Mouse (Mus musculus) forebrain, embryonic 11.5 days (tissue): ENCODE measurements around the gene Sh2d7. TPM values are rescaled to one million over a fixed set of nuclear protein-coding genes. Genes with fewer than 3 reads are reported as not detected.

Experiments used
- ATAC-seq: fragments of 200-750 bp; cut with Nextera tagmentation; replicated peaks from 2 replicates; pipeline ENCODE4 v1.8.0; 2017; ENCODE audit warnings: moderate TSS enrichment; ENCODE audit not compliant: low FRiP score
- DNase-seq: peaks from one replicate; pipeline ENCODE4 v3.0.0-alpha.2; 2017; ENCODE audit warnings: low spot score
- H3K27ac ChIP-seq: fragments of 300-500 bp; sonication (generic); 2 replicates; pipeline ENCODE4 v1.5.1; 2014; ENCODE audit warnings: low read depth, low read length
- H3K27me3 ChIP-seq: fragments of 300-500 bp; sonication (generic); 2 replicates; pipeline ENCODE4 v1.6.1; 2014; ENCODE audit warnings: mild to moderate bottlenecking, low read length, mixed read lengths; ENCODE audit not compliant: control insufficient read depth, insufficient read depth
- H3K36me3 ChIP-seq: fragments of 300-500 bp; sonication (generic); 2 replicates; pipeline ENCODE4 v1.6.1; 2014; ENCODE audit warnings: mild to moderate bottlenecking, low read length, moderate library complexity, mixed read lengths; ENCODE audit not compliant: control insufficient read depth, insufficient read depth
- H3K4me1 ChIP-seq: fragments of 300-500 bp; sonication (generic); replicated peaks from 2 replicates; pipeline ENCODE4 v1.6.1; 2014; ENCODE audit warnings: low read length, mixed read lengths; ENCODE audit not compliant: control insufficient read depth, insufficient read depth
- H3K4me2 ChIP-seq: fragments of 300-500 bp; sonication (generic); 2 replicates; pipeline ENCODE4 v1.6.1; 2014; ENCODE audit warnings: low read depth, mild to moderate bottlenecking, low read length, moderate library complexity, mixed read lengths; ENCODE audit not compliant: severe bottlenecking
- H3K4me3 ChIP-seq: fragments of 300-500 bp; sonication (generic); 2 replicates; pipeline ENCODE4 v1.5.1; 2014; ENCODE audit warnings: low read depth, low read length
- H3K9ac ChIP-seq: fragments of 300-500 bp; sonication (generic); 2 replicates; pipeline ENCODE4 v1.6.1; 2014; ENCODE audit warnings: low read length
- H3K9me3 ChIP-seq: fragments of 300-500 bp; sonication (generic); 2 replicates; pipeline ENCODE4 v1.6.1; 2016; ENCODE audit warnings: low read length, mixed read lengths; ENCODE audit not compliant: control insufficient read depth
- WGBS: fragments of 180-500 bp; shearing (Covaris S2); extraction: QIAGEN DNeasy Blood & Tissue Kit; methylation state at CpG from one replicate; pipeline ENCODE4 v1.1.7; 2014; 5-methylcytosine and 5-hydroxymethylcytosine counted together
- polyA plus RNA-seq: library from polyadenylated mRNA; unstranded; fragments of >200 nt; fragmentation: Nextera tagmentation; extraction: Ambion mirVana; gene quantifications from 2 replicates; pipeline ENCODE4 v1.2.1, GENCODE M21; 2014

The Sh2d7 gene
- polyA plus RNA-seq, result not detected in 2 replicates

DNA sequence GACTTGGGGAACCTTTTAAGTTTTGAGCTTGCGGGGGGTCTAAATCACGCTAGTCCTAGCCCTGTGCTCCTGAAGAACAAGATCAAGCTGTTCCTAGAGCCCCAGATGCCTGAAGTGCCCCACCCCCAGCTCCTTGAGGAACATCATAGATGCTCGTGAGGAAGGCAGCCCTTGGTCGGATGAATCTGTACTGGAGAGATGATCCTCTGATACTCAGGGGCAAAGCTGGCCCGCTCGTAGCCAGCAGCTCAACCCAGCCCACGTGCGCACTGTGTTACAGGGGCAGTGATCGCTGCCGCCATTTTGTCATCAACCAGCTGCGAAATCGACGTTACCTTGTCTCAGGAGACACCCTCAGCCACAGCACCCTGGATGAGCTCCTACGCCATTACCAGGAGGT lies at the start of gene Sh2d7:
Gene Sh2d7, plus strand, starts transcription at position 301 of the 400 bp plus-strand sequence.
- Histone ChIP-seq H3K27ac (no peak within 1 kb of the TSS), H3K4me1 (0 out of 2 replicates have a peak, but pooled peaks cover 2% of the 10 kb centered on the region), H3K9ac (no peak within 1 kb of the TSS), H3K9me3 (no peaks in the 10 kb centered on the region), H3K4me3 (no peak within 1 kb of the TSS), H3K27me3 (no peaks in the 10 kb centered on the region), H3K36me3 (no peaks in the 10 kb centered on the region), H3K4me2 (no peak within 1 kb of the TSS)
- WGBS, result 93% methylated on average over 14 of the region's 14 CpGs
- DNase-seq (no peak), ATAC-seq (no peak)

DNA sequence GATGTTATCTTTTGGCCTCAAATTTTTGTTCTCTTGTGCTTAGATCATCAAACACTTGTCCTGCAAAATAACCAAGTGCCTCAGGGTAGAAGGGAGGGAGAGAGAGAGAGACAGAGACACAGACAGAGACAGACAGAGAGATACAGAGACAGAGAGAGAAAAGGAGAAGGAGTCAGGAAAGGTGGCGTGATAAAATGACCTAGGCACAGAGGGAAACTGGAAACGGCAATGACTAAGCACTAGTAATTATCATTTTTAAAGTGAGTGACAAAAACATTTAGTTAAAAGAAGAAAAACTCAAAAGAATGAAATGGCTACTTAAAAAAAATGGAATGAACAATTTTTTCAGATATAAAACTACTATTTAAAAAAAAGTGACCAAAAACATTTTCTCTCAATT lies 49.2 kb upstream of the Sh2d7 start:
- no peak for ATAC-seq
- WGBS, result 91% methylated on average over 2 of the region's 2 CpGs

GRCm38 (mm10) chr9:54490431-54490830 lies 48.4 kb upstream of the Sh2d7 start:
- WGBS, result 97% methylated on average over 2 of the region's 2 CpGs
- H3K4me1 ChIP-seq, result no peaks in the 10 kb centered on the region

More for the DNA sequence above, 49.2 kb upstream of the Sh2d7 start:
- no peaks in the 10 kb centered on the region for H3K9me3 ChIP-seq
- H3K4me1 ChIP-seq, result no peaks in the 10 kb centered on the region
- no peak overlapping the region for H3K9ac ChIP-seq
- H3K4me3 ChIP-seq, result no peak overlapping the region
- H3K4me2 ChIP-seq, result no peak overlapping the region
- no peaks in the 10 kb centered on the region for H3K36me3 ChIP-seq
- no peaks in the 10 kb centered on the region for H3K27me3 ChIP-seq
- H3K27ac ChIP-seq, result no peak overlapping the region
- no peak for DNase-seq

DNA sequence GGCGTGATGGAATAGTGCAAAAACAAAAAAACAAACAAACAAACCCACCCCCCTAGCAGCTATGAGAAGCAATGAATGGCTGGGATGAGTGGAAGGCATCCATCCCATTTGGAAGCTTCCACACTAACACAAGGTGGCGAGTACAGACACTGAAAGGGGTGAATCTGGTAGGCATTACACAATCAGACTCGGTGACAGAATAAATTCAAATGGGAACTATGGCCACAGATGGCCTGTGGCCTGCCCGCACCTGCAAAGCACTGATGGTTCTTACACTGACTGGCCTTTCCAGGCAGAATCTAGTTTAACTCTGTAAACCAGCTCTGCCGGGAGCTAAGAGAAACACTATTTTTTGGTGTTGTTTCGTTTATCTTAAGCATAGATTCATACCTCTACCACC lies 39.5 kb upstream of the Sh2d7 start:
- no peak for ATAC-seq
- H3K4me2 ChIP-seq, result no peak overlapping the region
- WGBS, result 89% methylated on average over 6 of the region's 6 CpGs

More at GRCm38 (mm10) chr9:54490431-54490830, 48.4 kb upstream of the Sh2d7 start:
- Histone ChIP-seq H3K27me3 (no peaks in the 10 kb centered on the region), H3K4me3 (no peak overlapping the region), H3K4me2 (no peak overlapping the region), H3K36me3 (no peaks in the 10 kb centered on the region), H3K9me3 (no peaks in the 10 kb centered on the region), H3K9ac (no peak overlapping the region), H3K27ac (no peak overlapping the region)
- DNase-seq, result no peak
- no peak for ATAC-seq

DNA sequence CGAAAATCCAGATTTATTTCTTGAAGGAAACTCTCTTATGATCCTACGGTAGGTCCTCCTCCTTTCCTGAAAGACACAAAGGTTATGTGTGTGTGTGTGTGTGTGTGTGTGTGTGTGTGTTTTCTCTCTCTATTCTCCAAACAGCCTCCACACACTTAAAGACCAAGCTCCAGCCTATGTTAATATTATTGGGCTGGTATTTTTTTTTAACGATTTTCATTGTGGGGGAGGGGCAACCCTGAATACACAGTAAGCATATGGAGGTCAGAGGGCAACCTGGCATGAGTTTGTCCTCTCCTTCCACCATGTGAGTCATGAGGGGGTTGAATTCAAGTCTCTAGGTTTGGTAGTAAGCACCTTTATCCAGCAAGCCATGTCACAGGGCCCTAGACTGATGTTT lies 39.0 kb upstream of the Sh2d7 start:
- Histone ChIP-seq H3K4me1 (0 out of 2 replicates have a peak, but pooled peaks cover 2% of the 10 kb centered on the region), H3K27me3 (no peaks in the 10 kb centered on the region; the same call in 1 of the 2 replicates), H3K27ac (no peak overlapping the region), H3K4me3 (no peak overlapping the region), H3K4me2 (no peak overlapping the region), H3K9me3 (no peaks in the 10 kb centered on the region), H3K36me3 (no peaks in the 10 kb centered on the region), H3K9ac (no peak overlapping the region; the same call in 1 of the 2 replicates)
- 79% methylated on average over 3 of the region's 3 CpGs for WGBS
- DNase-seq (no peak), ATAC-seq (no peak)

More for the DNA sequence above, 39.5 kb upstream of the Sh2d7 start:
- no peaks in the 10 kb centered on the region for H3K36me3 ChIP-seq
- H3K9me3 ChIP-seq, result no peaks in the 10 kb centered on the region
- H3K4me3 ChIP-seq, result no peak overlapping the region
- no peak overlapping the region for H3K27ac ChIP-seq
- H3K9ac ChIP-seq, result no peak overlapping the region
- H3K27me3 ChIP-seq, result no peaks in the 10 kb centered on the region; the same call in 1 of the 2 replicates
- H3K4me1 ChIP-seq, result 0 out of 2 replicates have a peak, but pooled peaks cover 2% of the 10 kb centered on the region
- DNase-seq, result no peak

- H3K4me1 ChIP-seq, result 0 out of 2 replicates have a peak, but pooled peaks cover 2% of the 10 kb centered on the region
- WGBS, result under 1% methylated on average over 40 of the region's 43 CpGs
- ATAC-seq, result peak; percentile 79
- no peaks in the 10 kb centered on the region for H3K36me3 ChIP-seq
- peak overlapping the region; percentile 96 for H3K4me2 ChIP-seq
- no peaks in the 10 kb centered on the region for H3K9me3 ChIP-seq
- peak overlapping the region; percentile 63 for H3K27ac ChIP-seq
- no peak for DNase-seq
- H3K27me3 ChIP-seq, result no peaks in the 10 kb centered on the region; the same call in 1 of the 2 replicates
- H3K9ac ChIP-seq, result peak overlapping the region; percentile 82
- peak overlapping the region; percentile 80 for H3K4me3 ChIP-seq
Observed at GRCm38 (mm10) chr9:54500832-54501452, 37.8 kb upstream of the Sh2d7 start.

DNA sequence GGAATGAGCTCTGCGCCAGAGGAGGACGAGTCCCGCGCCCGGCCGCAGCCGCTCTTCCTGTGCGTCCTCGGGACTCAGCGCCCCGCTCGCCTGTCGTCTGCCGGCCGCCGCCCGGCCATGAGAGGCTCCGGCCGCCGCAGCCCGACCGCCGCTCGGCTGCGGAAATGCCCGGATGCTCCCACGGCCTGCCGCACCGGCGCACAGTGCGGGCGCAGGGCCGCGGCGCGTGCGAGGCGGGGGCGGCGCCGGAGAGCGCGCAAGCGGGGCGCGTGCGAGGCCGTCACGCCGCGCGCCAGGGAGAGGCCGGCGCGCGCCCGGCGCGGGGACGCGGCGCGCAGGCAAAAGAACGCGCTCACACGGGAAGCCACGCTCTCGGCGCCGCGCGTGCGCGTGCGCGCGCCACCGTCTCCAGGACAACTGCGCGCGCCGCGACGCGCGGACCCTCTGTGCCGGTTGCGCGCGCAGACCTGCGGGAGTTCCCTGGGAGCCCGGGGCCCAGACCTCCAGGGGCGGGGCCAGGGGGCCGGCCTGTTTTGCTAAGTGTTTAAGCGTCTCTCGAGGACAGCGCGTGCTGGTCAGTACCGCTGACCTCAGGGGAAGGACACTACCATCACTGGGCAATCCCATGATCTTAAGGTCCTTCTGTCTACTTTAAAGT lies 37.2 kb upstream of the Sh2d7 start, which contains the start of gene Dmxl2:
Gene Dmxl2, minus strand, starts transcription at position 174 of the 658 bp plus-strand sequence.
- no peaks in the 10 kb centered on the region for H3K36me3 ChIP-seq
- peak; percentile 93 for ATAC-seq
- WGBS, result under 1% methylated on average over 92 of the region's 99 CpGs
- peak within 1 kb of the TSS; percentile 63 for H3K27ac ChIP-seq
- H3K27me3 ChIP-seq, result no peaks in the 10 kb centered on the region; the same call in 1 of the 2 replicates
- H3K9me3 ChIP-seq, result no peaks in the 10 kb centered on the region
- H3K9ac ChIP-seq, result peak within 1 kb of the TSS; percentile 82
- H3K4me2 ChIP-seq, result peak within 1 kb of the TSS; percentile 96
- H3K4me1 ChIP-seq, result 0 out of 2 replicates have a peak, but pooled peaks cover 2% of the 10 kb centered on the region
- H3K4me3 ChIP-seq, result peak within 1 kb of the TSS; percentile 80
- peak; percentile 95 for DNase-seq

DNA sequence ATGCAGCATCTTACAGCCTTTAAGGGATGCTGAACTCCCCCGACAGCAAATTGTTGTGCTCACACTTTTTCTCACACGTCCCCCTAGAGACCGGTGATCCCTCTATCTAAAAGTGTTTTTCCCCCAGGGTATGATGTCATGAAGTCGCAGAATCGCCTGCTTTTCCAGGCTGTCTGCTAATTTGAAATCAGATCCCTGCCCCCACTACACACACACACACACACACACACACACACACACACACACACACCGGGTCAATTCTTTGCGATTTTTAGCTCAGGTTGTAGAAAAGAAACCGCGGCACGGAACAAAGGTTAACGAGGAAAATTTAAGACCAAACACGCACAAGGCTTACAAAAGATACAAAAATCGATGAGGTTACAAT lies 36.7 kb upstream of the Sh2d7 start:
- H3K36me3 ChIP-seq, result no peaks in the 10 kb centered on the region
- WGBS, result 3% methylated on average over 13 of the region's 13 CpGs
- DNase-seq, result no peak

More for the DNA sequence above, 36.7 kb upstream of the Sh2d7 start:
- peak overlapping the region; percentile 96 for H3K4me2 ChIP-seq
- H3K9me3 ChIP-seq, result no peaks in the 10 kb centered on the region
- peak overlapping the region; percentile 80 for H3K4me3 ChIP-seq
- no peak overlapping the region for H3K27ac ChIP-seq
- no peaks in the 10 kb centered on the region; the same call in 1 of the 2 replicates for H3K27me3 ChIP-seq
- peak overlapping the region; percentile 82; the same call in 1 of the 2 replicates for H3K9ac ChIP-seq
- peak; percentile 29 for ATAC-seq
- 0 out of 2 replicates have a peak, but pooled peaks cover 2% of the 10 kb centered on the region for H3K4me1 ChIP-seq
